ENCODE assay signal across 20 mouse cellular contexts in genomic region chr1:193289076-193289475, GRCm38 (mm10). TPM values are rescaled to one million over a fixed set of nuclear protein-coding genes. Genes with fewer than 3 reads are reported as not detected.
"Had no signal": no experiment of that assay in that cellular context is flagged by ENCODE, and none has a peak within 500 bp of the region (broad histone marks: within the 10 kb centered on the region; RNA-seq: fewer than 3 reads in every experiment).

No protein-coding gene starts in this region.

- H3K4me2 ChIP-seq: lung, embryonic 14.5 days; midbrain, embryonic 13.5 days; midbrain, embryonic 15.5 days; neural tube, embryonic 13.5 days; neural tube, embryonic 15.5 days had no signal

- H3K9me3 ChIP-seq: midbrain, embryonic 10.5 days; midbrain, embryonic 13.5 days; midbrain, embryonic 15.5 days; neural tube, embryonic 13.5 days; neural tube, embryonic 15.5 days had no signal

- H3K27me3 ChIP-seq: midbrain, embryonic 13.5 days; midbrain, embryonic 15.5 days; neural tube, embryonic 13.5 days; neural tube, embryonic 15.5 days had no signal

- H3K9ac ChIP-seq: lung, embryonic 14.5 days; midbrain, embryonic 13.5 days; midbrain, embryonic 15.5 days; neural tube, embryonic 13.5 days; neural tube, embryonic 15.5 days had no signal

- DNase-seq: lung, adult 18-20 months; lung, embryonic 14.5 days; lung, postnatal 10 days; lung, postnatal 4 days; retina, postnatal 1 day; right cerebral cortex, adult 18-20 months; right cerebral cortex, postnatal 25 days; right cerebral cortex, postnatal 4 days; spleen, adult 18-20 months; thymus, adult 18-20 months; thymus, postnatal 14 days; thymus, postnatal 36 days had no signal

- H3K27ac ChIP-seq: midbrain, embryonic 10.5 days; midbrain, embryonic 13.5 days; midbrain, embryonic 15.5 days; neural tube, embryonic 13.5 days; neural tube, embryonic 15.5 days had no signal

- H3K36me3 ChIP-seq: midbrain, embryonic 10.5 days; midbrain, embryonic 13.5 days; midbrain, embryonic 15.5 days; neural tube, embryonic 13.5 days; neural tube, embryonic 15.5 days had no signal

- H3K4me1 ChIP-seq: midbrain, embryonic 10.5 days; midbrain, embryonic 13.5 days; midbrain, embryonic 15.5 days; neural tube, embryonic 13.5 days had no signal

- H3K4me3 ChIP-seq: midbrain, embryonic 10.5 days; midbrain, embryonic 13.5 days; midbrain, embryonic 15.5 days; myocyte; neural tube, embryonic 13.5 days; neural tube, embryonic 15.5 days had no signal

- ATAC-seq: midbrain, embryonic 13.5 days; midbrain, embryonic 15.5 days had no signal

RNA-seq across cellular contexts. Expression of gene G0s2, which starts 16.1 kb away (rescaled TPM):
- total RNA-seq: megakaryocyte-erythroid progenitor cell, adult 5-6 weeks had no signal

RNA-seq across cellular contexts. Expression of gene Hsd11b1, which starts 25.2 kb away (rescaled TPM):
- total RNA-seq: megakaryocyte-erythroid progenitor cell, adult 5-6 weeks had no signal
- polyA plus RNA-seq: midbrain, embryonic 13.5 days; midbrain, embryonic 15.5 days; neural tube, embryonic 11.5 days; neural tube, embryonic 13.5 days had no signal
